Mouse (Mus musculus): ENCODE measurements around the gene Six3.

The Six3 gene

DNA sequence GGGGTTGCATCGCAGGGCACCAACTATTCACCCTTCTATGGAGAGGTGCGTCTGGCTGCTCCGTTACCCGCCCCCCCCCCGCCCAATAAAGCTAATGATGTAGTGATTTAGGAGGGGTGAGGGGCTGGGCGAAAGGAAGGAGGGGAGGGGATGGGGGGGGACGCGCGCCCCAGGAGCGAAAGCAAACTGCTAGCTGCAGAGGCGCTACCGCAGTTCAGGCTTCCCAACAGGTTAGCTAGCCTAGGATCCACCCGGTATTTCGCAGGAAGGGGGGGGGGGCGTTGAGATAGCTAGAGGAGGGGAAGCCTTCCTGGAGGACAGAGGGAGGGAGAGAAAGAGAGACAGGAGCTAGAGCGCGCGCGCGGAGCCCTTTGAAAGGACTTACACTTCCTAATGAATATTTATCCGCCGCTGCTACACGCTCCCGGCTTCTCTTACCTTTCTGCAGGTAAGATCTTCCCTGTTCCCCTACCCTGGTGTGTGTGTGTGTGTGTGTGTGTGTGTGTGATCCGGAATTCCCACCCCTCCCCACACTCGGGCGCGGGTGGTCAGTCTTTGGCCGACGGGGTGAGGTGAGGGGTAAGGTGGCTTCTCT, at the start of gene Six3:
Gene Six3, plus strand, starts transcription at position 343 of the 595 bp plus-strand sequence.
- no peak for TF ChIP-seq NANOG (IDR thresholded peaks at IDR 0.05; ENCODE audit: borderline replicate concordance, low read length)
- no peak for TF ChIP-seq CTCF (conservative IDR thresholded peaks at IDR 0.05; ENCODE audit: low read length)
- no peak for TF ChIP-seq POU5F1 (IDR thresholded peaks at IDR 0.05; ENCODE audit: borderline replicate concordance, low read length)
- no peaks in the 10 kb centered on the region for H3K36me3 ChIP-seq (ENCODE audit: insufficient read depth, low read length)

DNA sequence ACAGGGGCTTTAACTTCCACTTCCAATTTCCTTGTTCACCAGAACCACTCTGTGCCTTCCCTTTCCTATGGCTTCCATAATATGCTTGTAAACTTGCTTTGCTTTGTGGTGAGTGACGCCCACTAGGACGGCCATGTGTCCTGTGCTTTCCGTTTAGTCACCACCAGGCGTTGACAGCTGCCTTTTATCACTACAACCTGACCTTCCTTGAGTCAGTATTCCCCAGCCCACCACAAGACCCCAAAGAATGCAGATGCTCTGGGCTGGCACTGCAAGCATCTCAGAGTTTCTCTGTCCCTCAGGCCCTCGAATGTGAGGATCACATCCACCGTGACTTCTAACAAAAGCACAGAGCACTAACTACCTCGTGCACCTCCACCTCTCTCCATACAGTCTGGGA, 49.3 kb upstream of the Six3 start:
- H3K9me3 ChIP-seq (ENCODE audit: low read length) = peaks cover 6% of the 10 kb centered on the region; the same call in 1 of the 2 replicates
- H3K27me3 ChIP-seq (ENCODE audit: insufficient read depth, low read length) = 0 out of 2 replicates have a peak, but pooled peaks cover 5% of the 10 kb centered on the region

More for the DNA sequence above, at the start of gene Six3:
- H3K4me3 ChIP-seq (replicated peaks; ENCODE audit: low read length) = peak within 1 kb of the TSS; percentile 60
- H3K4me1 ChIP-seq (replicated peaks; ENCODE audit: low read depth, low read length) = peaks cover 60% of the 10 kb centered on the region
- peaks cover 26% of the 10 kb centered on the region for H3K9me3 ChIP-seq (ENCODE audit: low read length)
- peaks cover 99% of the 10 kb centered on the region for H3K27me3 ChIP-seq (ENCODE audit: insufficient read depth, low read length)

DNA sequence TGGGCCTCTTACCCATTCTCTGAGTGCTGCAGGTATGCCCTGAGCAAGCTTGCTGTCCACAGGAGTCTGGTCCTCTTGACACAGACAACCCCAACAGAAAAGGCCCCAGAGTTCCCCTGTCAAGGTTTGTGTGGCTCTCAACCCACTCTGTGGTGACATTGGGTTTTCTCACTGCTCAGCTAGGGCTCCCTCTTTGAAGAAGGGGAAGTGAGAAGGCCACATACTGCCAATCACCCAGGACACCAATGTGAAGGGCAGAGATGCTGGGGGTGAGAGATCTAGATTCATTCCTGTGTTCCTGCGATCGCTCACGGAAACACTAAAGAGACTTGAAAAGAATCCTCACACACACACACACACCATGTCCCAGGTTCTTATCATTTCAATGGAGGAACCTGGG, 39.4 kb upstream of the Six3 start:
- Histone ChIP-seq H3K4me3 (replicated peaks; ENCODE audit: low read length) (no peak overlapping the region), H3K4me1 (replicated peaks; ENCODE audit: low read depth, low read length) (peaks cover 19% of the 10 kb centered on the region), H3K36me3 (ENCODE audit: insufficient read depth, low read length) (no peaks in the 10 kb centered on the region), H3K9me3 (ENCODE audit: low read length) (no peaks in the 10 kb centered on the region), H3K27me3 (ENCODE audit: insufficient read depth, low read length) (peaks cover 9% of the 10 kb centered on the region; the same call in 1 of the 2 replicates)
- TF ChIP-seq CTCF (conservative IDR thresholded peaks at IDR 0.05; ENCODE audit: low read length) (no peak), NANOG (IDR thresholded peaks at IDR 0.05; ENCODE audit: borderline replicate concordance, low read length) (no peak)

More for the DNA sequence above, 49.3 kb upstream of the Six3 start:
- TF ChIP-seq CTCF (conservative IDR thresholded peaks at IDR 0.05; ENCODE audit: low read length) (no peak), POU5F1 (IDR thresholded peaks at IDR 0.05; ENCODE audit: borderline replicate concordance, low read length) (no peak), NANOG (IDR thresholded peaks at IDR 0.05; ENCODE audit: borderline replicate concordance, low read length) (no peak)
- Histone ChIP-seq H3K4me1 (replicated peaks; ENCODE audit: low read depth, low read length) (peaks cover under 1% of the 10 kb centered on the region; the same call in 1 of the 2 replicates), H3K4me3 (replicated peaks; ENCODE audit: low read length) (no peak overlapping the region), H3K36me3 (ENCODE audit: insufficient read depth, low read length) (no peaks in the 10 kb centered on the region)

DNA sequence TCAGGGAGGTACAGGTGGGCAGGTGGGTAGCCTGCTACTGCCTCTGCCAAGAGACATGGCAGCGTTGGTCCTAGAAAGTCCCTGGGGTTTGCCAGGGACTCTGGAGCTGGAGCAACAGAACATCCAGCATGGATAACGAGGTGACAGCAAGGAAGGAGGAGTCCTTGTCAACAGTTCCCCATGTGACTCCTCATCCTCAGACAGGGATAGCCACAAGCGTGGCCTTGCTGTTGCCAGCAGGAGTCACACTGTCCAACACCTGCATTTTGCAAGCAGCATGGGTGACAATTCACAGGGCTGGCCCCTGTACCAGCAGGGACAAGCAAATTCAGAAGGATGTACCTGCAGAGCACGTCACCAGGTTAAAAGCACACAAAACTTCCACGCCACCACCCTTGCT, 35.1 kb upstream of the Six3 start:
- H3K4me3 ChIP-seq (replicated peaks; ENCODE audit: low read length) = no peak overlapping the region
- TF ChIP-seq NANOG (IDR thresholded peaks at IDR 0.05; ENCODE audit: borderline replicate concordance, low read length) (no peak), POU5F1 (IDR thresholded peaks at IDR 0.05; ENCODE audit: borderline replicate concordance, low read length) (no peak), CTCF (conservative IDR thresholded peaks at IDR 0.05; ENCODE audit: low read length) (no peak)
- H3K27me3 ChIP-seq (ENCODE audit: insufficient read depth, low read length) = peaks cover 12% of the 10 kb centered on the region; the same call in 1 of the 2 replicates
- H3K4me1 ChIP-seq (replicated peaks; ENCODE audit: low read depth, low read length) = no peaks in the 10 kb centered on the region
- no peaks in the 10 kb centered on the region for H3K36me3 ChIP-seq (ENCODE audit: insufficient read depth, low read length)
- H3K9me3 ChIP-seq (ENCODE audit: low read length) = no peaks in the 10 kb centered on the region

DNA sequence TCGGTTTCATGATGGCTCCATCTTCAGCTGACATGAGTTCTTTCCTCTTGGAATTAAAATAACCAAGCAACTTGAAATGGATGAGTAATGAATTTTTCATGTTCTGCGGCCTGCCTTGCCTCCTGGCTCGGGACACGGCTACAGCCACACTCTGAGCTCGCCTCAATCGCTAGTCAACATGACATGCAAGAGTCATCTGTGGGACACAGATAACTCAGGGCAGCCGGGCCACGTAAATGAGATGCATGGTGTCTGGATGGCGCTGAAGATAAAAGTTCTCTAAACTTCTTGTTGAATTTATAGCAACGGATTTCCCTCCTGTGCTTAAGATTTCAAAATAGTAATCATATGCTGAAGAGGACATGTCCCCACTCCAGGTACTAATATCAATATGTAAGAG, 34.1 kb upstream of the Six3 start:
- peaks cover 4% of the 10 kb centered on the region; the same call in 1 of the 2 replicates for H3K27me3 ChIP-seq (ENCODE audit: insufficient read depth, low read length)
- H3K36me3 ChIP-seq (ENCODE audit: insufficient read depth, low read length) = no peaks in the 10 kb centered on the region
- no peak overlapping the region for H3K4me3 ChIP-seq (replicated peaks; ENCODE audit: low read length)
- H3K9me3 ChIP-seq (ENCODE audit: low read length) = no peaks in the 10 kb centered on the region
- H3K4me1 ChIP-seq (replicated peaks; ENCODE audit: low read depth, low read length) = no peaks in the 10 kb centered on the region
- TF ChIP-seq CTCF (conservative IDR thresholded peaks at IDR 0.05; ENCODE audit: low read length) (no peak), POU5F1 (IDR thresholded peaks at IDR 0.05; ENCODE audit: borderline replicate concordance, low read length) (no peak), NANOG (IDR thresholded peaks at IDR 0.05; ENCODE audit: borderline replicate concordance, low read length) (no peak)

DNA sequence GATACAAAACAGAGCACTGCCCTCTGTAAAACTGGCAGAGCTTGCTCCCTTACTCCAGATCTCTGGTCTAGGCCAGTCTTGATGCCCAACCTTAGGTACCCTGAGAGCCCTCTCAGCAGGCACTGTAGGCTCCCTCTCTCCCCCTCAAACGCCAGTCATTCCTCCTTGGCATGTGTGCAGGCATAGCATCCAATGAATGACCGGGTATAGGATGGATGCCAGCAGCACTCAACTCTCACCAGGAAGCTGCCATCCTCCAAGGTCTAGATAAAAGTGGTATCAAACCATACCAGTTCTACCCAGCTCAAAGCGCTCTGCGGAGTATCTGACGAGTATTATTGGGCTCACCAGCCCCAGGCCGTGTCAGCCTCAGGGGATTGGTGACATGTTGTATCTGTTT, 33.2 kb upstream of the Six3 start:
- Histone ChIP-seq H3K9me3 (ENCODE audit: low read length) (no peaks in the 10 kb centered on the region), H3K4me3 (replicated peaks; ENCODE audit: low read length) (no peak overlapping the region), H3K36me3 (ENCODE audit: insufficient read depth, low read length) (no peaks in the 10 kb centered on the region), H3K4me1 (replicated peaks; ENCODE audit: low read depth, low read length) (no peaks in the 10 kb centered on the region), H3K27me3 (ENCODE audit: insufficient read depth, low read length) (peaks cover 4% of the 10 kb centered on the region; the same call in 1 of the 2 replicates)
- TF ChIP-seq POU5F1 (IDR thresholded peaks at IDR 0.05; ENCODE audit: borderline replicate concordance, low read length) = no peak
- TF ChIP-seq CTCF (conservative IDR thresholded peaks at IDR 0.05; ENCODE audit: low read length) = no peak
- TF ChIP-seq NANOG (IDR thresholded peaks at IDR 0.05; ENCODE audit: borderline replicate concordance, low read length) = no peak

DNA sequence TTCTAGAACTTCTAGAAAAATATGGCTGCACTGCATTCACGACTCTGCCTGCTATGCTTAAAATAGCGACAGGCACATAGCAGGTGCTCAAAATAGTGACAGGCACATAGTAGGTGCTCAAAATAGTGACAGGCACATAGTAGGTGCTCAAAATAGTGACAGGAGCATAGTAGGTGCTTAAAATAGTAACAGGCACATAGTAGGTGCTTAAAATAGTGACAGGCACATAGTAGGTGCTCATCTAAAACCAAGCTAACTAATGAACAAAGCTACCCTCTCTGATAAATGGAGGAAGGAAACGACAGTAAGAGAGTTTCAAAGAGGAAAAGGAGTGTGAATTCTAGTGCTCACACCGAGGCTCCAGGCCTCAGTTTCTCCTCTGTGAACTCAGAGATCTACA, 29.2 kb upstream of the Six3 start:
- TF ChIP-seq POU5F1 (IDR thresholded peaks at IDR 0.05; ENCODE audit: borderline replicate concordance, low read length) = no peak
- Histone ChIP-seq H3K4me1 (replicated peaks; ENCODE audit: low read depth, low read length) (no peaks in the 10 kb centered on the region), H3K36me3 (ENCODE audit: insufficient read depth, low read length) (no peaks in the 10 kb centered on the region), H3K4me3 (replicated peaks; ENCODE audit: low read length) (no peak overlapping the region), H3K9me3 (ENCODE audit: low read length) (no peaks in the 10 kb centered on the region), H3K27me3 (ENCODE audit: insufficient read depth, low read length) (peaks cover 4% of the 10 kb centered on the region; the same call in 1 of the 2 replicates)

DNA sequence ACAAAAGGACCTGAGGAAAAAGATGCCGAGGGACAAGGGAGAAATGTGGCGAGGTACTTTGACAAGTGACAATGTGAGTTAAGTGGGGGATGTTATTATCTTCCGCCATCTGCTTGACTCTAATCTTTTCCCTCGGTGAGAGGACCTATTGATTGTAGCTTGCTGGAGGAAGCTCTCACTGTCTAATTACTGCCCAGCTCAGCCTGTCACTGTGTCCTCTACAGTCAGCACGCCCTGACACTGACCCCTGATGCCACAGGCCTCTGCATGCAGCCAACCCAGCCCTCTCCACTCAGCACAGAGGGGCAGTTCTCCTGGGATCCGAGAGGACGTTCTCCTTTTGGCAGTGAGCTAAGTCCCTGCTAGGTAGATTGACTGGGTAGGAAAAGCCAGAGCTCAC, 28.8 kb upstream of the Six3 start:
- no peaks in the 10 kb centered on the region for H3K36me3 ChIP-seq (ENCODE audit: insufficient read depth, low read length)
- no peaks in the 10 kb centered on the region for H3K4me1 ChIP-seq (replicated peaks; ENCODE audit: low read depth, low read length)
- no peak overlapping the region for H3K4me3 ChIP-seq (replicated peaks; ENCODE audit: low read length)
- no peaks in the 10 kb centered on the region for H3K9me3 ChIP-seq (ENCODE audit: low read length)
- peaks cover 4% of the 10 kb centered on the region; the same call in 1 of the 2 replicates for H3K27me3 ChIP-seq (ENCODE audit: insufficient read depth, low read length)
- no peak for TF ChIP-seq NANOG (IDR thresholded peaks at IDR 0.05; ENCODE audit: borderline replicate concordance, low read length)
- no peak for TF ChIP-seq CTCF (conservative IDR thresholded peaks at IDR 0.05; ENCODE audit: low read length)
- TF ChIP-seq POU5F1 (IDR thresholded peaks at IDR 0.05; ENCODE audit: borderline replicate concordance, low read length) = no peak

DNA sequence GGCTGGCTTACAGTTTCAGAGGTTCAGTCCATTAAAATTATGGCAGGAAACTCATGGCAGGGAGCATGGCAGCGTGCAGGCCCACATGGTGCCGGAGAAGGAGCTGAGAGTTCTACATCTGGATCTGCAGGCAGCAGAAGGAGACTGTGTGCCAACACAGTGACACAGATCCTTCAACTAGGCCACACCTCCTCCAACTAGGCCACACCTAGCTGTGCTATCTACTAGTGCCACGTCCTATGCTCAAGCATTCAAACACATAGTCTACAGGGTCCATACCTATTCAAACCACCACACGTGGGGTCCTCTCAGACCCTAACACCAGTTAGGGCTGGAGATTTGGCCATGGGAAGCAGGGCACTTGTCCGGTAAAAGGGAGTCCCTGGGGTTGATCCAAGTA, 27.6 kb upstream of the Six3 start:
- TF ChIP-seq POU5F1 (IDR thresholded peaks at IDR 0.05; ENCODE audit: borderline replicate concordance, low read length) (no peak), CTCF (conservative IDR thresholded peaks at IDR 0.05; ENCODE audit: low read length) (no peak), NANOG (IDR thresholded peaks at IDR 0.05; ENCODE audit: borderline replicate concordance, low read length) (no peak)
- no peaks in the 10 kb centered on the region for H3K36me3 ChIP-seq (ENCODE audit: insufficient read depth, low read length)
- H3K27me3 ChIP-seq (ENCODE audit: insufficient read depth, low read length) = peaks cover 4% of the 10 kb centered on the region; the same call in 1 of the 2 replicates
- no peak overlapping the region for H3K4me3 ChIP-seq (replicated peaks; ENCODE audit: low read length)
- H3K4me1 ChIP-seq (replicated peaks; ENCODE audit: low read depth, low read length) = no peaks in the 10 kb centered on the region
- H3K9me3 ChIP-seq (ENCODE audit: low read length) = no peaks in the 10 kb centered on the region; the same call in 1 of the 2 replicates

Data from E14TG2a.4 (cell line).